Mouse (Mus musculus) testis, adult 2 months (tissue): ENCODE measurements around the gene A1cf.

Source experiments
- CTCF ChIP-seq: fragments of 200-500 bp; IDR thresholded peaks from 2 replicates; pipeline ENCODE4 v1.5.1; 2012; ENCODE audit warnings: low read depth, mild to moderate bottlenecking, inconsistent platforms, low read length, moderate library complexity; ENCODE audit not compliant: control insufficient read depth, insufficient read depth, insufficient replicate concordance
- POLR2A ChIP-seq: fragments of 200-500 bp; IDR thresholded peaks from 2 replicates; pipeline ENCODE4 v1.6.1; 2012; ENCODE audit warnings: low read depth, mild to moderate bottlenecking, inconsistent platforms, low read length, moderate library complexity; ENCODE audit not compliant: control insufficient read depth

DNA sequence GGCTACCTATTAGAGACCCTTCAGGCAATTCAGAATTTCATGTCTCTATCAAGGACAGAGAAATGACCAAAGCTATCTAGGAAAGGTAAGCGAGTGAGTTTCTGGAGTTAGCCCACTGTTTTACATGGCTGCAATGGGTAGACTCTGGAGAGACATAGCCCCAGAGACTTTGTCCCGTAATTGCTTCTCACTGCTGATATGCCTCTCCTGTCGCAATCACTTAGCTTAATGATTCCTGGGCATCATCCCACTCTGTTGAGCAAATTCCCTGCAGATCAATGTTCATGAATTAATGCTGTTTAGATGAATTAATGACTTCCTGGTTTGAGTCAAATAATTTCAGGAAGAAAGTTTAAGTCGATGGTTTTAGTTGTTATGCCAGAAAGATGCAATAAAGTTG lies 86.1 kb downstream of the A1cf start:
- TF ChIP-seq POLR2A (no peak), CTCF (no peak)
